Mouse (Mus musculus) heart, adult 11 months (tissue): ENCODE measurements around the gene 4930595D18Rik.

Experiments used
- DNase-seq: peaks from one replicate; pipeline ENCODE4 v3.0.0; 2022

Gene 4930595D18Rik

GRCm38 (mm10) chr12:111184476-111184875, at the start of gene 4930595D18Rik:
TSS of gene 4930595D18Rik (minus strand) at chr12:111184491.
- DNase-seq: no peak

GRCm38 (mm10) chr12:111233798-111234197, 49.5 kb upstream of the 4930595D18Rik start:
- no peak for DNase-seq

- DNase-seq: no peak
Measured at GRCm38 (mm10) chr12:111230793-111231192, 46.5 kb upstream of the 4930595D18Rik start.

- DNase-seq: no peak
Measured at GRCm38 (mm10) chr12:111228488-111228887, 44.2 kb upstream of the 4930595D18Rik start.

- no peak for DNase-seq
Measured at GRCm38 (mm10) chr12:111227410-111227809, 43.1 kb upstream of the 4930595D18Rik start.

GRCm38 (mm10) chr12:111225197-111225780, 41.0 kb upstream of the 4930595D18Rik start:
- no peak for DNase-seq

- DNase-seq: no peak
Measured at GRCm38 (mm10) chr12:111218867-111219266, 34.6 kb upstream of the 4930595D18Rik start.

- DNase-seq: no peak
Measured at GRCm38 (mm10) chr12:111211729-111212128, 27.4 kb upstream of the 4930595D18Rik start.

- no peak for DNase-seq
Measured at GRCm38 (mm10) chr12:111207641-111208040, 23.4 kb upstream of the 4930595D18Rik start.

GRCm38 (mm10) chr12:111203945-111204344, 19.7 kb upstream of the 4930595D18Rik start:
- DNase-seq: no peak

GRCm38 (mm10) chr12:111203076-111203475, 18.8 kb upstream of the 4930595D18Rik start:
- no peak for DNase-seq

GRCm38 (mm10) chr12:111196548-111196947, 12.3 kb upstream of the 4930595D18Rik start:
- DNase-seq: no peak

- no peak for DNase-seq
Measured at GRCm38 (mm10) chr12:111193331-111193730, 9.0 kb upstream of the 4930595D18Rik start.

- no peak for DNase-seq
Measured at GRCm38 (mm10) chr12:111192777-111193176, 8.5 kb upstream of the 4930595D18Rik start.

- DNase-seq: peak; percentile 95
Measured at GRCm38 (mm10) chr12:111190891-111191290, 6.6 kb upstream of the 4930595D18Rik start.

GRCm38 (mm10) chr12:111190355-111190754, 6.1 kb upstream of the 4930595D18Rik start:
- DNase-seq: no peak

GRCm38 (mm10) chr12:111188295-111188694, 4.0 kb upstream of the 4930595D18Rik start:
- DNase-seq: no peak

- no peak for DNase-seq
Measured at GRCm38 (mm10) chr12:111186986-111187385, 2.7 kb upstream of the 4930595D18Rik start.

GRCm38 (mm10) chr12:111182378-111182777, 1.9 kb downstream of the 4930595D18Rik start:
- DNase-seq: no peak

- DNase-seq: no peak
Measured at GRCm38 (mm10) chr12:111181848-111182247, 2.4 kb downstream of the 4930595D18Rik start.

GRCm38 (mm10) chr12:111178772-111179171, 5.5 kb downstream of the 4930595D18Rik start:
- no peak for DNase-seq

GRCm38 (mm10) chr12:111168891-111169290, 15.4 kb downstream of the 4930595D18Rik start:
- DNase-seq: no peak

- peak; percentile 93 for DNase-seq
Measured at GRCm38 (mm10) chr12:111166681-111167289, 17.5 kb downstream of the 4930595D18Rik start.

- peak; percentile 99 for DNase-seq
Measured at GRCm38 (mm10) chr12:111165831-111166591, 18.3 kb downstream of the 4930595D18Rik start, which contains the start of gene Traf3. TSS of gene Traf3 (plus strand) at chr12:111166370.
